Mouse (Mus musculus) midbrain, postnatal 0 days (tissue): ENCODE measurements around the gene Tnp2. TPM values are rescaled to one million over a fixed set of nuclear protein-coding genes. Genes with fewer than 3 reads are reported as not detected.

Source experiments
- ATAC-seq: fragments of 200-750 bp; cut with Nextera tagmentation; 2 replicates; pipeline ENCODE4 v1.8.0; 2017; ENCODE audit warnings: moderate number of reproducible peaks, mild to moderate bottlenecking, moderate TSS enrichment, moderate library complexity; ENCODE audit not compliant: low FRiP score
- DNase-seq: peaks from one replicate; pipeline ENCODE4 v3.0.0-alpha.2; 2015; ENCODE audit warnings: low spot score
- H3K27ac ChIP-seq: fragments of 300-500 bp; sonication (generic); 2 replicates; pipeline ENCODE4 v1.5.1; 2014; ENCODE audit warnings: low read depth, mild to moderate bottlenecking, low read length, mixed read lengths
- H3K27me3 ChIP-seq: fragments of 300-500 bp; sonication (generic); 2 replicates; pipeline ENCODE4 v1.6.1; 2014; ENCODE audit warnings: low read length, control low read depth, mixed read lengths; ENCODE audit not compliant: insufficient read depth
- H3K36me3 ChIP-seq: fragments of 300-500 bp; sonication (generic); 2 replicates; pipeline ENCODE4 v1.6.1; 2014; ENCODE audit warnings: low read length, control low read depth, mixed read lengths; ENCODE audit not compliant: insufficient read depth
- H3K4me1 ChIP-seq: fragments of 300-500 bp; sonication (generic); 2 replicates; pipeline ENCODE4 v1.6.1; 2014; ENCODE audit warnings: mild to moderate bottlenecking, control low read depth, antibody characterized with exemption, low read length, mixed read lengths; ENCODE audit not compliant: insufficient read depth
- H3K4me2 ChIP-seq: fragments of 300-500 bp; sonication (generic); 2 replicates; pipeline ENCODE4 v1.6.1; 2014; ENCODE audit warnings: low read depth, mild to moderate bottlenecking, low read length, mixed read lengths; ENCODE audit not compliant: poor library complexity, severe bottlenecking
- H3K4me3 ChIP-seq: fragments of 300-500 bp; sonication (generic); 2 replicates; pipeline ENCODE4 v1.5.1; 2014; ENCODE audit warnings: low read depth, mild to moderate bottlenecking, low read length, moderate library complexity
- H3K9ac ChIP-seq: fragments of 300-500 bp; sonication (generic); replicated peaks from 2 replicates; pipeline ENCODE4 v1.6.1; 2014; ENCODE audit warnings: mild to moderate bottlenecking, low read length, moderate library complexity, mixed read lengths; ENCODE audit not compliant: poor library complexity, severe bottlenecking
- H3K9me3 ChIP-seq: fragments of 300-500 bp; sonication (generic); 2 replicates; pipeline ENCODE4 v1.6.1; 2016; ENCODE audit warnings: low read length, control low read depth
- CTCF ChIP-seq: IDR thresholded peaks from 2 replicates; pipeline ENCODE4 v1.5.1; 2016; ENCODE audit warnings: antibody characterized with exemption, mild to moderate bottlenecking
- WGBS: fragments of 180-500 bp; shearing (Covaris S2); extraction: QIAGEN DNeasy Blood & Tissue Kit; methylation state at CpG from one replicate; pipeline ENCODE4 v1.1.7; 2014; 5-methylcytosine and 5-hydroxymethylcytosine counted together
- polyA plus RNA-seq: library from polyadenylated mRNA; unstranded; fragments of >200 nt; fragmentation: Nextera tagmentation; extraction: Ambion mirVana; gene quantifications from 2 replicates; pipeline ENCODE4 v1.2.1, GENCODE M21; 2015
- total RNA-seq: library from RNA; depleted of rRNA; stranded (reverse); fragments of >200 nt; gene quantifications from 2 replicates; pipeline ENCODE4 v1.2.3, GENCODE M21; 2014

The Tnp2 gene
- total and polyA plus RNA-seq, 2 experiments from 2014 or later: not detected

GRCm38 (mm10) chr16:10819966-10820365 is 31.5 kb upstream of the Tnp2 start:
- H3K9ac ChIP-seq: no peak overlapping the region
- H3K36me3 ChIP-seq: no peaks in the 10 kb centered on the region
- no peaks in the 10 kb centered on the region for H3K27me3 ChIP-seq
- H3K9me3 ChIP-seq: no peaks in the 10 kb centered on the region
- no peak for TF ChIP-seq CTCF
- no peaks in the 10 kb centered on the region for H3K4me1 ChIP-seq
- DNase-seq (no peak), ATAC-seq (no peak)
- no peak overlapping the region for H3K4me3 ChIP-seq
- no peak overlapping the region for H3K4me2 ChIP-seq
- WGBS: 80% methylated on average over 3 of the region's 3 CpGs
- H3K27ac ChIP-seq: no peak overlapping the region

- Histone ChIP-seq H3K4me3 (no peak overlapping the region), H3K4me2 (no peak overlapping the region), H3K9me3 (no peaks in the 10 kb centered on the region), H3K27ac (no peak overlapping the region), H3K27me3 (no peaks in the 10 kb centered on the region), H3K4me1 (no peaks in the 10 kb centered on the region), H3K9ac (no peak overlapping the region), H3K36me3 (no peaks in the 10 kb centered on the region)
- TF ChIP-seq CTCF: no peak
- no peak for DNase-seq
- ATAC-seq: no peak
- WGBS: 77% methylated on average over 4 of the region's 4 CpGs
Observed at GRCm38 (mm10) chr16:10818579-10819135, 30.2 kb upstream of the Tnp2 start.

GRCm38 (mm10) chr16:10814864-10815263 is 26.4 kb upstream of the Tnp2 start:
- Histone ChIP-seq H3K36me3 (no peaks in the 10 kb centered on the region), H3K9me3 (no peaks in the 10 kb centered on the region), H3K4me1 (no peaks in the 10 kb centered on the region), H3K4me3 (no peak overlapping the region), H3K9ac (no peak overlapping the region), H3K27me3 (no peaks in the 10 kb centered on the region), H3K27ac (no peak overlapping the region), H3K4me2 (no peak overlapping the region)
- DNase-seq (no peak), ATAC-seq (no peak)
- WGBS: 95% methylated on average over 4 of the region's 4 CpGs
- no peak for TF ChIP-seq CTCF

GRCm38 (mm10) chr16:10813726-10814125 is 25.3 kb upstream of the Tnp2 start:
- 75% methylated on average over 4 of the region's 4 CpGs for WGBS
- Histone ChIP-seq H3K36me3 (no peaks in the 10 kb centered on the region), H3K27ac (no peak overlapping the region), H3K27me3 (no peaks in the 10 kb centered on the region), H3K4me3 (no peak overlapping the region), H3K9ac (no peak overlapping the region), H3K4me1 (no peaks in the 10 kb centered on the region), H3K9me3 (no peaks in the 10 kb centered on the region), H3K4me2 (no peak overlapping the region)
- TF ChIP-seq CTCF: no peak
- no peak for DNase-seq
- no peak for ATAC-seq

GRCm38 (mm10) chr16:10812865-10813371 is 24.5 kb upstream of the Tnp2 start, which contains the start of gene Gm11172:
Gene Gm11172, plus strand, starts transcription at chr16:10812915.
- 89% methylated on average over 2 of the region's 2 CpGs for WGBS
- no peak within 1 kb of the TSS for H3K4me3 ChIP-seq
- no peak within 1 kb of the TSS for H3K9ac ChIP-seq
- DNase-seq (no peak), ATAC-seq (no peak)
- H3K36me3 ChIP-seq: no peaks in the 10 kb centered on the region
- H3K27ac ChIP-seq: no peak within 1 kb of the TSS
- no peaks in the 10 kb centered on the region for H3K9me3 ChIP-seq
- no peak within 1 kb of the TSS for H3K4me2 ChIP-seq
- H3K27me3 ChIP-seq: no peaks in the 10 kb centered on the region
- TF ChIP-seq CTCF: no peak
- no peaks in the 10 kb centered on the region for H3K4me1 ChIP-seq

GRCm38 (mm10) chr16:10810376-10810775 is 21.9 kb upstream of the Tnp2 start:
- H3K9me3 ChIP-seq: no peaks in the 10 kb centered on the region
- no peaks in the 10 kb centered on the region for H3K4me1 ChIP-seq
- H3K4me3 ChIP-seq: no peak overlapping the region
- DNase-seq: no peak
- WGBS: 100% methylated on average over 1 of the region's 1 CpGs
- H3K36me3 ChIP-seq: no peaks in the 10 kb centered on the region
- H3K27me3 ChIP-seq: no peaks in the 10 kb centered on the region
- TF ChIP-seq CTCF: no peak
- ATAC-seq: no peak
- no peak overlapping the region for H3K27ac ChIP-seq
- H3K4me2 ChIP-seq: no peak overlapping the region
- H3K9ac ChIP-seq: no peak overlapping the region
